Mouse (Mus musculus): ENCODE measurements around the gene Rab11fip3.

DNA sequence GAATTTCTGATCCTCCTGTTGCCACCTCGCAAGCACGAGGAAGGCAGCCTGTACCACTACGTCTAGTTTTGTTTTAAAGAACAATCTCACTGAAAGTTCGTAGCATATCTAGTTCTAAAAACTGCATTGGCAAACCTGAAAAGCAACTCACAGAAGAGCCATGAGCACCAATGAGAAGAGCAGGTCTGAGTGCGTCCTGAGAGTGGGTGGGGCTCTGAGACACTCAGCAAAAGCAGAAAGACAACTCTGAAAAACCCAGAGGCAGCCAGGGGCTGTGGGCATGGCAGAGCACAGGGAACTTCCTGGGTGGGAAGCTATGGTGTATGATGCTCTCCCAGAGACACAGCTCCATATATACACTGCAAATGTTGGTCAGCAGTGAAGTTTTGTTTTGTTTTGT lies 46.2 kb downstream of the Rab11fip3 start:
- TF ChIP-seq GATA1 (IDR thresholded peaks at IDR 0.05; ENCODE audit: borderline replicate concordance, low read length) = no peak
- TF ChIP-seq FLI1 (IDR thresholded peaks at IDR 0.05; ENCODE audit: low read length) = no peak
